Mouse (Mus musculus): ENCODE measurements around the gene Ifi214. TPM values are rescaled to one million over a fixed set of nuclear protein-coding genes. Genes with fewer than 3 reads are reported as not detected.
"Not testable (repeated sequence)": the region's sequence is repeated elsewhere in the genome, so short reads cannot be mapped to it uniquely, and the experiment has no call there.

Ifi214 gene
- not detected for total RNA-seq (2021)
- long read RNA-seq, experiment 1 = 0 reads
- long read RNA-seq, experiment 2 = 0 reads

DNA sequence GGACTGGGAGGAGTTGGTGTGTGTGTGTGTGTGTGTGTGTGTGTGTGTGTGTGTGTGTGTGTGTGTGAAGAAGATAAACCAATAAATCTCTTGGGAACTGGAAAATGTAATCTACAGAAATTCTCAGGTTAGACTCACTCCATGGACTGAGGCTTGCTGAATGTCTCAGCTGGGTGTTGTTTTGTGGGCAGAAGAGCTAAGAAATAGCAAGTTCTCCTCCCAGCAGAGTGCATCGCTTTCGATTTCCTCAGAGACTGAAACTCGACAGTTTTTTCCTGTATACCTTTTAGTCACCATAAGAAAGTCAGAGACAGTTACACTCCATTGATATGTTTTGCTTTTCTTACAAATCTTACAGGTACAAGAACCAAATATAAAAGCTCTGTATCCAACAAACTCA is at the start of gene Ifi214:
Gene Ifi214 (minus strand): TSS at position 167 of the 400 bp plus-strand sequence.
- not testable (repeated sequence) for DNase-seq

DNA sequence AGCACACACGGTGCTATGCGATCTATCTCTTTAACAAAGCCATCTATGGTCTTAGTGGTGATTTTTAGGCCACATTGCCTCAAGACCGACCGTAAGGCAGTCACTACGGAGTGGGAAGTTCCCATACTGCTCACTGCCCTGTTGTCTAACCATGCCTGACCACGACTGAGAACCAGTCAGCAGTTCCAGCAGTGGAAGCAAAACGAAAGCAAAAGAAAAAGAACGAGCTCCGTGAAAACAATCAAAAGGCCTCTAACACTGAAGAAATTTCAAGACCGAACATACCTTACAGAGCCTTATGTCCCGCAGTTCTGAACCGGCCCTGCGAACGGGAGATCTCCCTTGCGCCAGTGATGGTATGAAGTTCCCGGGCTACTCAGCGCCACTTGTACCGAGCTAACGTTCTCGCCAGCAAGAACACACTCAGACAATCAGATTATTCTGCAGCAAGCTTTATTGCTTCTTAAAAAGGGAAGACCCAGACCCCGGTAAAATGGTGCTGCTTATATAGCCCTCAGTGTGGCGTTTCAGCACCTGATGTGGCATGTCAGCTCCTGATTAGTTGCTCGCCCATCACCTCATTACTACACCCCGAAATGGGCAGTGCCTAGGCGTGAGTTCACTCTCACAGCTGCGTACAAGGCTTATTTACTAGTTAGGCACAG is 44.3 kb upstream of the Ifi214 start:
- no peak for DNase-seq

DNA sequence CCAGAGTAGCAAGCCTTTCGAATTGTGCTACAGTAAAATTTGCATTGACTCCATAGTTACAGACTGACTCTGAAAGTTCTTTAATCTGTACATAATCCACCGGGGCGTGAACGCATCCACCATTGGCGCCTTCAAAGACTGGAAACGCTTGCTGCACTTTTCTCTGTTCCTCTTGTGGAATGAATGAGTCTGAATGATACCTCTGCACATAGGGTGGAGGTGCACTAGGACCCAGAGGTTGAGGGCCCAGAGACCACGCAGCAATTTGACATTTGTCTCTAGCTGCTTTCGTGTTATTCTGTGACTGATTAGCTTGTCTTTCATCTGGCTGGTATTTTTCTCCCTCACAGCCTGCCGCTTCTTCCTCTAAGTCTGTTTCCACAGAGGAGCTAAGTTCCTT is 43.3 kb upstream of the Ifi214 start:
- no peak for DNase-seq

DNA sequence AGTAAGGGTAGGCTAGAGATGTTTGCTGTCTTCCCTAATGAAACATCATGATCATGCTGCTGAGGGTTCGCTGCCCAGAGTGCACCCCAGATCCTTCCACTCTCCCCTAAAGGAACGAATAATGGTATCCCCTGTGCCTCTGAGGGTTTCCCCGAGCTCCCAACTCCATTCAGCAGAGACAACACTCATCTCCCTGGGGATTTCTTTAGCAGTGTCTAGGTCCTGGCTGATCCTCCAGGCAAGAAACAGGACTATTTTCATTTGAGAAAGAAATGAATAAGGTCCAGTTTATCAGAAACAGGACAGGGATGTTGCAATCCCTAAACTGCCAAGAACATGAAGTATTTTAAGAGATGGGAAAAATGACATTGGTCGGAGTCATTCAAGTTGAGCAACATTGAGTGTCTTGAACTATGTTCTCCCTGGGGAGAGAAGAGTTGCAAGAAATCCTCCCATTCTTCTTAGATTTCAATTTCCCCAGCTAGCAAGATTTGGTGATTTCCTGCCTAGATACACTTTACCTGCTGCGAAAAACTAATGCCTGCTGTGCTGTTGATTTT is 14.8 kb upstream of the Ifi214 start:
- DNase-seq = not testable (repeated sequence)

DNA sequence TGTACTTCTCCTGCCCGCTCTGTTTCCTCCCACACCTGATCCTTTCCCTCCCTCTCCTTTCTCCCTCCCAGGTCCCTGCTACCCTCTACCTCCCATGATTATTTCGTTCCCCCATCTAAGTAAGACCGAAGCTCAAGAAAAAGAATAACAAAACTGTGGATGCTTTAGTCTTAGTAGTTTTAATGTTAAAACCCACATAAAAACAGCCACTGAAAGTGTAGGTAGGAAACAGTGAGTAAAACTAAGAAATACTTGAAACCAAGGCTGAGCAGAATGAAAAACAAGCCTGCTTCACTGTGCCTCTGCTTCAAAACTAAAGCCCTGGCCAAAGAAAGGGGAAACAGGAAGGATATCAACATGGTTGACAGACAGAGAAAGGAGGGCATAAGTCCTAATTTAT is 13.0 kb upstream of the Ifi214 start:
- not testable (repeated sequence) for DNase-seq

DNA sequence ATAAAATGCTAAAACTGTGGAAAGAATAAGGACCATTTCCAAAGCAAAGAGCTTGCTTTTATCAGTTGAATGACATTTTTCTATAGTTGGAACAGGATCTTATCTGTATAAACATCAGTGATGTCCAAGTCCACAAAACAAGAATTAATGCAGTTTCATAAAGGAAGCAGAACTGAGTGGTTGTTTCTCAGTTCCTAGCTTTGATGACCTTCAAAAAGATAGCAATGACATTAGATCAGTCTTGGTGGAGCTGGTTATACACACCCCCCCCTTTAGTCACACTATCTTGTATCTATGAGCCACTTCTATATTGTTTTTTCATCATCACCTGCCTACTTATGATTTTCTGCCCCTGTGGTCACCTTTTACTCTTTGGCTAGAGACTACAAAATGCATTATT is 14.3 kb downstream of the Ifi214 start:
- DNase-seq = no peak

DNA sequence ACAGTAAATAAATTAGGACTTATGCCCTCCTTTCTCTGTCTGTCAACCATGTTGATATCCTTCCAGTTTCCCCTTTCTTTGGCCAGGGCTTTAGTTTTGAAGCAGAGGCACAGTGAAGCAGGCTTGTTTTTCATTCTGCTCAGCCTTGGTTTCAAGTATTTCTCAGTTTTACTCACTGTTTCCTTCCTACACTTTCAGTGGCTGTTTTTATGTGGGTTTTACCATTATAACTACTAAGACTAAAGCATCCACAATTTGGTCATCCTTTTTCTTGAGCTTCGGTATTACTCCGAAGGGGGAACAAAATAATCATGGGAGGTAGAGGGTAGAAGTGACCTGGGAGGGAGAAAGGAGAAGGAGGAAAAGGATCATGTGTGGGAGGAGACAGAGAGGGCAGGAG is 25.2 kb downstream of the Ifi214 start:
- DNase-seq = not testable (repeated sequence)

DNA sequence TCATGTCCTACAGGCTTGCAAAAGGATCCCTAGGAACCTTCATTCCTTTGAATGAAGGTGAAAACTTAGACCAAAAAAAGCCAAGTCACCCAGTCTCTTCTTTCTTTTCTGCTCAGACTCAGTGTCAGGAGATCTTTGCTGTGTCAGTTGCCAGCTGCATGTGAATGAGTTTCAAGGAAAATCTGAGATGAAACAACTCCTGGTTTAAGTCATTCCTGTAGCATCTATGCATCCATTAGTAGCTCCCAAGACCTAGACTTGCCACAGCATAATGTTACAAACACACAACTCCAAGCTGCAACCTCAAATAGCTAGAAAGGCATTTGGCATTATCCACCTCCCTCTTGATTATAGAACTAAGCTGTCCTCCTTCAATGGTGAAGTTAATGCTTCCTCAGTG is 44.3 kb downstream of the Ifi214 start:
- not testable (repeated sequence) for DNase-seq

DNA sequence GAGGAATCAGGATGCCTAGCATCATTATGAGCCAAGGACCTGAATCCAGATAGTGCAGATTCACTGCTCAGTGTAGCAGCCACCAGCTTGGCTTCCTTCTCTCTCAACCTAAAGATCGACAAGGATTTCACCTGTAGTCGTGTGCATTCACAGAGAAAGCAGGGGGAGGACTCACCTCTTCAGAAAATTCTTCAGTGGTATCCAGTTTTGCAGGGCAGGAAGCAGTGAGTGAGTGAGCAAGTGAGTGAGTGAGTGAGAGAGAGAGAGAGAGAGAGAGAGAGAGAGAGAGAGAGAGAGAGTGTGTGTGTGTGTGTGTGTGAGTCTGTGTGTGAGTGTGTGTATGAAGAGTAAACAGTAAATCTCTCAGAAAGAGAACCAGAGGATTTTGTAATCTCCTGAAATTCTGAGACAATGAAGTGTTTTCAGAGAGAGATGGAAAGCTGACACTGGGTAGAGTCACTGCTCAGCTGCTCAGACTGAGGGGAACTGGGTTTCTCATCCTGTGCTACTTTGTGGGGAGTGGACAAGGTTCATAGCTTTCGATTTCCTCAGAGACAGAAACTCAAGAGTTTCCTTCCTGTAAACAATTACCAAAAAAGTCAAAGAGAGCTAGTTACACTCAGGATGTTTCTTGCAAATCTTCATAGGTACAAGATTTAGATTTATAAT is 44.8 kb downstream of the Ifi214 start, which contains the start of gene Ifi206:
Gene Ifi206 (minus strand): TSS at position 230 of the 669 bp plus-strand sequence.
- DNase-seq = not testable (repeated sequence)

DNA sequence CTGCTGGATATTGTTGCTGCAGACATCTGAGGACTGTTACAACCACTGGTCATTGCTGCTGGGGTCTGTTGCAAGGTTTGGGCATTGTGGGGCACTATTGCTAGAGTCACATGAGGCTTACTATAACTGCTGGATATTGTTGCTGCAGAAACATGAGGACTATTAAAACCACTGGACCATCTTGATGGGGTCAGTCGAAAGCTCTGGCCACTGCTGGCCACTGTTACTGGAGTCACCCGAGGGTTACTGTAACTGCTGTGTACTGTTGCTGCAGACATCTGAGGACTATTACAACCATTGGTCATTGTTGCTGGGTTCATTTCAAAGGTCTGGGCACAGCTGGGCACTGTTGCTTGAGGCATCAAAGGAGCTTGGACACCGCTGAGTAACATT is 54.6 kb downstream of the Ifi214 start:
- DNase-seq = not testable (repeated sequence)

DNA sequence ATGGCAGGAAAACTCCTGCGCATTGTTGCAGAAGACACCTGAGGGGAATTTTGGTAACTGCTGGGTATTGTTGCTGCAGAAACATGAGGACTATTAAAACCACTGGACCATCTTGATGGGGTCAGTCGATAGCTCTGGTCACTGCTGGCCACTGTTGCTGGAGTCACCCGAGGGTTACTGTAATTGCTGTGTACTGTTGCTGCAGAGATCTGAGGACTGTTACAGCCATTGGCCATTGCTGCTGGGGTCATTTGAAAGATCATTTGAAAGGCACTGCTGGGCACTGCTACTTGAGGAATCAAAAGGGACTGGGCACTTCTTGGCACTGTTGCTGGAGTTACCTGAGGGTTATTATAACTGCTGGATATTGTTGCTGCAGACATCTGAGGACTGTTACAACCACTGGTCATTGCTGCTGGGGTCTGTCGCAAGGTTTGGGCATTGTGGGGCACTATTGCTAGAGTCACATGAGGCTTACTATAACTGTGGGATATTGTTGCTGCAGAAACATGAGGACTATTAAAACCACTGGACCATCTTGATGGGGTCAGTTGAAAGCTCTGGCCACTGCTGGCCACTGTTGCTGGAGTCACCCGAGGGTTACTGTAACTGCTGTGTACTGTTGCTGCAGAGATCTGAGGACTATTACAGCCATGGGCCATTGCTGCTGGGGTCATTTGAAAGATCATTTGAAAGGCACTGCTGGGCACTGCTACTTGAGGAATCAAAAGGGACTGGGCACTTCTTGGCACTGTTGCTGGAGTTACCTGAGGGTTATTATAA is 55.2 kb downstream of the Ifi214 start:
- DNase-seq = not testable (repeated sequence)

Small RNA genes lying within 50 kb of the gene (microRNA-seq; reads per million reads assigned to microRNA genes)
- gene Gm44481 = 0 reads per million in 2 experiments

Other genes starting within 250 kb of the Ifi214 start
- gene Ackr1, start 202.2 kb downstream of the Ifi214 start, total RNA-seq (2021) = 10 to 100 TPM in 1 of 2 experiments, 1 to 10 TPM in 1; 8.4 to 11.3 TPM
- 1 to 10 TPM in 1 of 2 experiments, under 1 TPM in 1; 0.26 to 1.0 TPM for gene Aim2, start 185.1 kb downstream of the Ifi214 start, total RNA-seq (2021)
- 10 to 100 TPM; 22.9 to 31.4 TPM for gene Cadm3, start 168.3 kb downstream of the Ifi214 start, total RNA-seq (2021)
- not detected for gene Ifi206, start 44.9 kb downstream of the Ifi214 start, total RNA-seq (2021)
- not detected for gene Ifi213, start 63.3 kb upstream of the Ifi214 start, total RNA-seq (2021)
- under 1 TPM; 0.09 to 0.11 TPM for gene Ifi209, start 95.0 kb upstream of the Ifi214 start, total RNA-seq (2021)
- not detected for gene Ifi208, start 137.7 kb upstream of the Ifi214 start, total RNA-seq (2021)
- gene Ifi207, start 205.8 kb upstream of the Ifi214 start, total RNA-seq (2021) = 1 to 10 TPM; 1.6 to 2.6 TPM
- 1 to 10 TPM; 2.0 to 2.7 TPM for gene Ifi204, start 231.0 kb upstream of the Ifi214 start, total RNA-seq (2021)